Mouse (Mus musculus) ES-E14 (cell line): ENCODE results near the gene She. TPM values are rescaled to one million over a fixed set of nuclear protein-coding genes. Genes with fewer than 3 reads are reported as not detected.

Source experiments
- DNase-seq: peaks from one replicate; pipeline ENCODE4 v3.0.0-alpha.2; 2013; ENCODE audit warnings: low read depth, low spot score
- H3K27ac ChIP-seq: 2 replicates; pipeline ENCODE4 v1.5.1; 2012; ENCODE audit warnings: low read depth, mild to moderate bottlenecking, low read length, moderate library complexity, mixed read lengths; ENCODE audit not compliant: poor library complexity, insufficient read depth, severe bottlenecking
- H3K36me3 ChIP-seq: 2 replicates; pipeline ENCODE4 v1.6.1; 2012; ENCODE audit warnings: mild to moderate bottlenecking, low read length, moderate library complexity, mixed read lengths; ENCODE audit not compliant: control insufficient read depth, poor library complexity, insufficient read depth, severe bottlenecking
- H3K4me1 ChIP-seq, 2 experiments: fragments of 150-350 bp in 1 of 2; sonication (generic) in 1 of 2; 2 replicates each; pipeline ENCODE4 v1.6.1; 2012; ENCODE audit warnings: low read length in 2 of 2, mild to moderate bottlenecking in 1 of 2, mixed read lengths in 1 of 2; ENCODE audit not compliant: control insufficient read depth in 2 of 2, insufficient read depth in 2 of 2, poor library complexity in 1 of 2
- H3K4me3 ChIP-seq, 2 experiments: fragments of 150-350 bp in 1 of 2; sonication (generic) in 1 of 2; 2 replicates each; pipeline ENCODE4 v1.5.1; 2012; ENCODE audit warnings: low read length in 2 of 2, low read depth in 1 of 2, mild to moderate bottlenecking in 1 of 2, mixed read lengths in 1 of 2; ENCODE audit not compliant: insufficient read depth in 1 of 2, poor library complexity in 1 of 2, severe bottlenecking in 1 of 2
- H3K9ac ChIP-seq: 2 replicates; pipeline ENCODE4 v1.6.1; 2012; ENCODE audit warnings: low read depth, mild to moderate bottlenecking, low read length, mixed read lengths; ENCODE audit not compliant: poor library complexity, insufficient read depth, severe bottlenecking
- H3K9me3 ChIP-seq: fragments of 150-350 bp; sonication (generic); 2 replicates; pipeline ENCODE4 v1.6.1; 2012; ENCODE audit warnings: low read depth, mild to moderate bottlenecking, low read length; ENCODE audit not compliant: control insufficient read depth, insufficient read depth
- CHD2 ChIP-seq: IDR thresholded peaks from 2 replicates; pipeline ENCODE4 v1.6.1; 2014; ENCODE audit warnings: mild to moderate bottlenecking, low read depth, low read length, inconsistent platforms
- HCFC1 ChIP-seq: IDR thresholded peaks from 2 replicates; pipeline ENCODE4 v1.6.1; 2012; ENCODE audit warnings: low read length, inconsistent platforms, borderline replicate concordance; ENCODE audit not compliant: insufficient read depth
- MAFK ChIP-seq: IDR thresholded peaks from 2 replicates; pipeline ENCODE4 v1.6.1; 2014; ENCODE audit warnings: mild to moderate bottlenecking, low read depth, low read length, inconsistent platforms; ENCODE audit not compliant: insufficient read depth
- ZC3H11A ChIP-seq: IDR thresholded peaks from 2 replicates; pipeline ENCODE4 v1.6.1; 2012; ENCODE audit warnings: low read depth, mild to moderate bottlenecking, inconsistent platforms, low read length, borderline replicate concordance
- ZNF384 ChIP-seq: IDR thresholded peaks from 2 replicates; pipeline ENCODE4 v1.6.1; 2012; ENCODE audit warnings: low read depth, low read length, inconsistent platforms
- in situ Hi-C, 2 experiments: fragments of 600-800 bp; cut with MboI; formaldehyde crosslinking; loops; one replicate each; pipeline ENCODE4 v1.15.1; 2025; ENCODE audit warnings: low sequenced_read_pairs in 2 of 2, inconsistent platforms in 1 of 2; ENCODE audit not compliant: unreplicated experiment in 2 of 2
- total RNA-seq: library from RNA; depleted of rRNA; stranded (reverse); fragments of 300-350 nt; gene quantifications from 2 replicates; pipeline ENCODE4 v1.2.3, GENCODE M21; 2012

She gene
- total RNA-seq, 1 experiment: 2.6 TPM

- Histone ChIP-seq H3K9me3 (no peaks in the 10 kb centered on the region), H3K36me3 (no peaks in the 10 kb centered on the region), H3K4me1 (peaks cover 0 to 19% of the 10 kb centered on the region in 2 experiments; a peak in 2 of 4 replicates), H3K9ac (no peak overlapping the region), H3K4me3 (no peak overlapping the region), H3K27ac (no peak overlapping the region)
- in situ Hi-C loops: no loop called here
- no peak for DNase-seq
- TF ChIP-seq HCFC1: no peak
- TF ChIP-seq CHD2: no peak
- TF ChIP-seq ZNF384: no peak
- TF ChIP-seq MAFK: no peak
- no peak for TF ChIP-seq ZC3H11A
Measured at GRCm38 (mm10) chr3:89882556-89883181, 51.5 kb downstream of the She start.

GRCm38 (mm10) chr3:89883582-89884041 lies 52.4 kb downstream of the She start:
- DNase-seq: no peak
- Histone ChIP-seq H3K27ac (no peak overlapping the region), H3K4me3 (no peak overlapping the region), H3K36me3 (no peaks in the 10 kb centered on the region), H3K4me1 (peaks cover 0 to 19% of the 10 kb centered on the region in 2 experiments; a peak in 2 of 4 replicates), H3K9me3 (no peaks in the 10 kb centered on the region), H3K9ac (no peak overlapping the region)
- TF ChIP-seq ZC3H11A (no peak), CHD2 (no peak), HCFC1 (no peak), ZNF384 (no peak), MAFK (no peak)
- in situ Hi-C loops: no loop called here

DNA sequence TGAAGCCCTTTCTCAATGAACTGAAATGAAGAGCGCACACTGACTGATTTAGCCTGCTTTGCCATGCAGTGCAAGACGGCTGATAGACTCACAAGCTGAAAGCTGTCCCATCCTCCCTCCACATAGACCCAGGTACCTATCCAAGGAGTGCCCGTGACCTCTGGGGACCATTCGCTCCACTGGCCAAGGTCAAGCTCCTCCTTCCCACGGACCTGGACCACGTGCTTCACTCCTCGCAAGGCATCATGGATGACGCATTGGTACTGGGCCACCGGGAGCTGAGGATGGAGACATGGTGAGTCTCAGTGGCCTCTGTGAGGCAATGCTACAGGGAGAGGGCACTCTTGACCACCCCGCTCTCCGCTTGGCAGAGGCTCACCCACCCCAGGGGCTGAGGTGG lies 54.6 kb downstream of the She start:
- H3K9ac ChIP-seq: no peak overlapping the region
- peaks cover 0 to 17% of the 10 kb centered on the region in 2 experiments; a peak in 2 of 4 replicates for H3K4me1 ChIP-seq
- H3K4me3 ChIP-seq: no peak overlapping the region
- H3K27ac ChIP-seq: no peak overlapping the region
- no peaks in the 10 kb centered on the region for H3K36me3 ChIP-seq
- in situ Hi-C loops: no loop called here
- TF ChIP-seq CHD2 (no peak), ZC3H11A (no peak), HCFC1 (no peak), ZNF384 (no peak), MAFK (no peak)
- no peaks in the 10 kb centered on the region for H3K9me3 ChIP-seq
- no peak for DNase-seq

DNA sequence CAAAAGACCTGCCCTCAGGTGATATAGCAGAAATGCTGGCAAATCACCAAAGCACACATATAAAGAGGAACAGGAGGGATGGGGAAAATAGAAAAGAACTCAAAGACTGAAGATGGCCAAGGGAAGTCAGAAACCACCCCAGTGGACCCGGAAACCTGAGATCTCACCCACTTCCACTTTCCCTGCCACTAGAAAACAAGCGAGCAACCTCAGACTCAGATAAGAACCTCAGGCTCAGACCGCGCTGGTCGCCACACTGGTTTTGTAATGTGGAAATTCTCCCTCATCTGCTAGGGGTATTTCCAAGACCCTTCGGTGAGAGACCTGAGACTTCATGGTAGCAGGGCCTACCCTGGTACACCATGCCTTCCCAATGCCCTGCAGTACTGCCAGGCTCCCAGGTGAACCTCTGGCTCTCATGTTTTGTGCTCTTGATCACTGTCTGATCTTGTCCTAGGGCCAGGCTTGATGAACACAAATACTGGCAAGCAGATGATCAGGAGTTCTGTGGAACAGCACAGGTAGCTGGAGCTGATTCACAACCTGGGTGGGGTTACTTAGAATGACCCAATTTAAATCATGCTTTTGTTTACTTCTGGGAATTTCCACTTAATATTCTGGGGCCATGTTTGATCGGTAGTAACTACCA lies 56.5 kb downstream of the She start:
- Histone ChIP-seq H3K27ac (no peak overlapping the region), H3K9me3 (no peaks in the 10 kb centered on the region), H3K4me3 (no peak overlapping the region), H3K9ac (no peak overlapping the region), H3K4me1 (peaks cover 0 to 16% of the 10 kb centered on the region in 2 experiments; a peak in 2 of 4 replicates), H3K36me3 (no peaks in the 10 kb centered on the region)
- TF ChIP-seq MAFK (no peak), HCFC1 (no peak), ZNF384 (no peak), ZC3H11A (no peak), CHD2 (no peak)
- in situ Hi-C loops: no loop called here
- DNase-seq: no peak
